Mouse (Mus musculus): ENCODE results near the gene Ncoa3.

Ncoa3 gene

GRCm38 (mm10) chr2:165969961-165970360, 22.5 kb upstream of the Ncoa3 start:
- DNase-seq (ENCODE audit: low read depth, low spot score), result no peak

GRCm38 (mm10) chr2:165970767-165971166, 21.7 kb upstream of the Ncoa3 start:
- DNase-seq (ENCODE audit: low read depth, low spot score), result no peak

GRCm38 (mm10) chr2:165974383-165974782, 18.1 kb upstream of the Ncoa3 start:
- DNase-seq (ENCODE audit: low read depth, low spot score), result no peak

- no peak for DNase-seq (ENCODE audit: low read depth, low spot score)
Observed at GRCm38 (mm10) chr2:165976186-165976585, 16.2 kb upstream of the Ncoa3 start.

- DNase-seq (ENCODE audit: low read depth, low spot score), result no peak
Observed at GRCm38 (mm10) chr2:165976874-165977273, 15.6 kb upstream of the Ncoa3 start.

- DNase-seq (ENCODE audit: low read depth, low spot score), result no peak
Observed at GRCm38 (mm10) chr2:165978119-165978518, 14.3 kb upstream of the Ncoa3 start.

- DNase-seq (ENCODE audit: low read depth, low spot score), result peak; percentile 26
Observed at GRCm38 (mm10) chr2:165981248-165981977, 11.0 kb upstream of the Ncoa3 start.

GRCm38 (mm10) chr2:165982512-165983389, 9.7 kb upstream of the Ncoa3 start:
- DNase-seq (ENCODE audit: low read depth, low spot score), result peak; percentile 98

- DNase-seq (ENCODE audit: low read depth, low spot score), result no peak
Observed at GRCm38 (mm10) chr2:165984318-165984717, 8.1 kb upstream of the Ncoa3 start.

GRCm38 (mm10) chr2:165984891-165985290, 7.5 kb upstream of the Ncoa3 start:
- DNase-seq (ENCODE audit: low read depth, low spot score), result no peak

- DNase-seq (ENCODE audit: low read depth, low spot score), result no peak
Observed at GRCm38 (mm10) chr2:165985581-165985980, 6.9 kb upstream of the Ncoa3 start.

GRCm38 (mm10) chr2:165986921-165987453, 5.4 kb upstream of the Ncoa3 start:
- DNase-seq (ENCODE audit: low read depth, low spot score), result peak; percentile 71

GRCm38 (mm10) chr2:165993173-165993900, 901 bp downstream of the Ncoa3 start:
- DNase-seq (ENCODE audit: low read depth, low spot score), result peak; percentile 55

- DNase-seq (ENCODE audit: low read depth, low spot score), result no peak
Observed at GRCm38 (mm10) chr2:165994341-165994740, 1.9 kb downstream of the Ncoa3 start.

GRCm38 (mm10) chr2:165995711-165996110, 3.3 kb downstream of the Ncoa3 start:
- no peak for DNase-seq (ENCODE audit: low read depth, low spot score)

GRCm38 (mm10) chr2:165996130-165996529, 3.7 kb downstream of the Ncoa3 start:
- DNase-seq (ENCODE audit: low read depth, low spot score), result no peak

GRCm38 (mm10) chr2:165997256-165997967, 5.0 kb downstream of the Ncoa3 start:
- DNase-seq (ENCODE audit: low read depth, low spot score), result no peak

- no peak for DNase-seq (ENCODE audit: low read depth, low spot score)
Observed at GRCm38 (mm10) chr2:165998969-165999368, 6.5 kb downstream of the Ncoa3 start.

GRCm38 (mm10) chr2:165999790-166000189, 7.4 kb downstream of the Ncoa3 start:
- no peak for DNase-seq (ENCODE audit: low read depth, low spot score)

- no peak for DNase-seq (ENCODE audit: low read depth, low spot score)
Observed at GRCm38 (mm10) chr2:166000242-166000641, 7.8 kb downstream of the Ncoa3 start.

- DNase-seq (ENCODE audit: low read depth, low spot score), result no peak
Observed at GRCm38 (mm10) chr2:166000769-166001168, 8.3 kb downstream of the Ncoa3 start.
